Mouse (Mus musculus) liver, embryonic 16.5 days (tissue): ENCODE measurements at regions not wholly inside any gene's neighbourhood (a gene's known extent, or its start where the extent isn't known, plus 50 kb on each side); places are given as distances from the start of the nearest gene placed in this dataset.

Experiments used
- ATAC-seq: fragments of 200-750 bp; cut with Nextera tagmentation; 2 replicates; pipeline ENCODE4 v1.8.0; 2017; ENCODE audit warnings: low read depth, mild to moderate bottlenecking, moderate number of reproducible peaks, moderate library complexity
- H3K27ac ChIP-seq: fragments of 300-500 bp; sonication (generic); 2 replicates; pipeline ENCODE4 v1.5.1; 2014; ENCODE audit warnings: mild to moderate bottlenecking, low read length
- H3K27me3 ChIP-seq: fragments of 300-500 bp; sonication (generic); 2 replicates; pipeline ENCODE4 v1.6.1; 2014; ENCODE audit warnings: low read depth, low read length, mixed read lengths; ENCODE audit not compliant: control insufficient read depth, insufficient read depth
- H3K36me3 ChIP-seq: fragments of 300-500 bp; sonication (generic); 2 replicates; pipeline ENCODE4 v1.6.1; 2014; ENCODE audit warnings: mild to moderate bottlenecking; ENCODE audit not compliant: control insufficient read depth, insufficient read depth
- H3K4me1 ChIP-seq: fragments of 300-500 bp; sonication (generic); 2 replicates; pipeline ENCODE4 v1.6.1; 2014; ENCODE audit warnings: low read depth, low read length, mixed read lengths; ENCODE audit not compliant: control insufficient read depth
- H3K4me2 ChIP-seq: fragments of 300-500 bp; sonication (generic); 2 replicates; pipeline ENCODE4 v1.6.1; 2014; ENCODE audit warnings: low read depth, low read length, mixed read lengths
- H3K4me3 ChIP-seq: fragments of 300-500 bp; sonication (generic); 2 replicates; pipeline ENCODE4 v1.5.1; 2014; ENCODE audit warnings: low read depth, mild to moderate bottlenecking, low read length
- H3K9ac ChIP-seq: fragments of 300-500 bp; sonication (generic); 2 replicates; pipeline ENCODE4 v1.6.1; 2014; ENCODE audit warnings: low read depth, low read length
- H3K9me3 ChIP-seq: fragments of 300-500 bp; sonication (generic); replicated peaks from 2 replicates; pipeline ENCODE4 v1.6.1; 2016; ENCODE audit warnings: low read length; ENCODE audit not compliant: control insufficient read depth
- WGBS: fragments of 180-500 bp; shearing (Covaris S2); extraction: QIAGEN DNeasy Blood & Tissue Kit; methylation state at CpG from one replicate; pipeline ENCODE4 v1.1.7; 2014; ENCODE audit not compliant: insufficient replicate concordance; 5-methylcytosine and 5-hydroxymethylcytosine counted together

GRCm38 (mm10) chr14:48019331-48019730, 101.3 kb upstream of the Peli2 start:
- H3K4me3 ChIP-seq = no peak overlapping the region
- H3K9me3 ChIP-seq = no peaks in the 10 kb centered on the region
- ATAC-seq = no peak
- H3K4me1 ChIP-seq = no peaks in the 10 kb centered on the region
- H3K9ac ChIP-seq = no peak overlapping the region
- H3K4me2 ChIP-seq = no peak overlapping the region
- no peaks in the 10 kb centered on the region for H3K27me3 ChIP-seq
- WGBS = 55% methylated on average over 5 of the region's 5 CpGs
- no peak overlapping the region for H3K27ac ChIP-seq
- H3K36me3 ChIP-seq = no peaks in the 10 kb centered on the region

GRCm38 (mm10) chr14:48022271-48022670, 98.4 kb upstream of the Peli2 start:
- ATAC-seq = no peak
- Histone ChIP-seq H3K27me3 (no peaks in the 10 kb centered on the region), H3K36me3 (no peaks in the 10 kb centered on the region), H3K27ac (no peak overlapping the region), H3K4me2 (no peak overlapping the region), H3K9ac (no peak overlapping the region), H3K4me3 (no peak overlapping the region), H3K9me3 (no peaks in the 10 kb centered on the region), H3K4me1 (no peaks in the 10 kb centered on the region)
- 49% methylated on average over 4 of the region's 4 CpGs for WGBS

- Histone ChIP-seq H3K27me3 (no peaks in the 10 kb centered on the region), H3K4me2 (no peak overlapping the region), H3K4me1 (no peaks in the 10 kb centered on the region), H3K9ac (no peak overlapping the region), H3K27ac (no peak overlapping the region), H3K36me3 (no peaks in the 10 kb centered on the region), H3K9me3 (no peaks in the 10 kb centered on the region), H3K4me3 (no peak overlapping the region)
- WGBS = 55% methylated on average over 8 of the region's 8 CpGs
- ATAC-seq = peak; percentile 30; the same call in 1 of the 2 replicates
Observed at GRCm38 (mm10) chr14:48024051-48024693, 96.5 kb upstream of the Peli2 start.

GRCm38 (mm10) chr14:48039286-48039790, 81.3 kb upstream of the Peli2 start:
- no peak overlapping the region for H3K4me3 ChIP-seq
- no peaks in the 10 kb centered on the region for H3K27me3 ChIP-seq
- ATAC-seq = no peak
- no peaks in the 10 kb centered on the region for H3K36me3 ChIP-seq
- no peak overlapping the region for H3K9ac ChIP-seq
- H3K4me2 ChIP-seq = no peak overlapping the region
- no peaks in the 10 kb centered on the region for H3K4me1 ChIP-seq
- no peaks in the 10 kb centered on the region for H3K9me3 ChIP-seq
- no peak overlapping the region for H3K27ac ChIP-seq
- WGBS = 64% methylated on average over 4 of the region's 4 CpGs

GRCm38 (mm10) chr14:48046094-48046493, 74.5 kb upstream of the Peli2 start:
- H3K27ac ChIP-seq = no peak overlapping the region
- no peak overlapping the region for H3K9ac ChIP-seq
- no peaks in the 10 kb centered on the region for H3K27me3 ChIP-seq
- H3K4me2 ChIP-seq = no peak overlapping the region
- 59% methylated on average over 9 of the region's 9 CpGs for WGBS
- H3K4me1 ChIP-seq = no peaks in the 10 kb centered on the region
- ATAC-seq = peak; percentile 60
- no peak overlapping the region for H3K4me3 ChIP-seq
- no peaks in the 10 kb centered on the region for H3K36me3 ChIP-seq
- no peaks in the 10 kb centered on the region for H3K9me3 ChIP-seq

GRCm38 (mm10) chr14:48046831-48047230, 73.8 kb upstream of the Peli2 start:
- Histone ChIP-seq H3K4me2 (no peak overlapping the region), H3K27me3 (no peaks in the 10 kb centered on the region), H3K36me3 (no peaks in the 10 kb centered on the region), H3K4me1 (no peaks in the 10 kb centered on the region), H3K9me3 (no peaks in the 10 kb centered on the region), H3K4me3 (no peak overlapping the region), H3K27ac (no peak overlapping the region), H3K9ac (no peak overlapping the region)
- ATAC-seq = no peak
- WGBS = 71% methylated on average over 1 of the region's 1 CpGs

GRCm38 (mm10) chr14:48049698-48050459, 70.7 kb upstream of the Peli2 start:
- H3K9me3 ChIP-seq = no peaks in the 10 kb centered on the region
- WGBS = 50% methylated on average over 5 of the region's 5 CpGs
- no peak overlapping the region for H3K9ac ChIP-seq
- no peaks in the 10 kb centered on the region for H3K36me3 ChIP-seq
- no peak for ATAC-seq
- no peak overlapping the region for H3K27ac ChIP-seq
- H3K4me2 ChIP-seq = no peak overlapping the region
- H3K4me3 ChIP-seq = no peak overlapping the region
- no peaks in the 10 kb centered on the region for H3K27me3 ChIP-seq
- H3K4me1 ChIP-seq = no peaks in the 10 kb centered on the region

- Histone ChIP-seq H3K4me3 (no peak overlapping the region), H3K9ac (no peak overlapping the region), H3K27ac (no peak overlapping the region), H3K9me3 (no peaks in the 10 kb centered on the region), H3K4me1 (no peaks in the 10 kb centered on the region), H3K27me3 (no peaks in the 10 kb centered on the region), H3K36me3 (no peaks in the 10 kb centered on the region), H3K4me2 (no peak overlapping the region)
- 65% methylated on average over 2 of the region's 2 CpGs for WGBS
- no peak for ATAC-seq
Observed at GRCm38 (mm10) chr14:48050460-48050760, 70.2 kb upstream of the Peli2 start.

- Histone ChIP-seq H3K27me3 (no peaks in the 10 kb centered on the region), H3K4me3 (no peak overlapping the region), H3K36me3 (no peaks in the 10 kb centered on the region), H3K27ac (no peak overlapping the region), H3K9ac (no peak overlapping the region), H3K9me3 (no peaks in the 10 kb centered on the region), H3K4me2 (no peak overlapping the region), H3K4me1 (no peaks in the 10 kb centered on the region)
- no peak for ATAC-seq
- 49% methylated on average over 3 of the region's 3 CpGs for WGBS
Observed at GRCm38 (mm10) chr14:48051971-48052370, 68.7 kb upstream of the Peli2 start.
